Mouse (Mus musculus) ES-E14 (cell line): ENCODE measurements around the gene Scn7a. TPM values are rescaled to one million over a fixed set of nuclear protein-coding genes. Genes with fewer than 3 reads are reported as not detected.

Experiments used
- DNase-seq: peaks from one replicate; pipeline ENCODE4 v3.0.0-alpha.2; 2013; ENCODE audit warnings: low read depth, low spot score
- H3K27ac ChIP-seq: 2 replicates; pipeline ENCODE4 v1.5.1; 2012; ENCODE audit warnings: low read depth, mild to moderate bottlenecking, low read length, moderate library complexity, mixed read lengths; ENCODE audit not compliant: poor library complexity, insufficient read depth, severe bottlenecking
- H3K36me3 ChIP-seq: 2 replicates; pipeline ENCODE4 v1.6.1; 2012; ENCODE audit warnings: mild to moderate bottlenecking, low read length, moderate library complexity, mixed read lengths; ENCODE audit not compliant: control insufficient read depth, poor library complexity, insufficient read depth, severe bottlenecking
- H3K4me1 ChIP-seq, 2 experiments: fragments of 150-350 bp in 1 of 2; sonication (generic) in 1 of 2; 2 replicates each; pipeline ENCODE4 v1.6.1; 2012; ENCODE audit warnings: low read length in 2 of 2, mild to moderate bottlenecking in 1 of 2, mixed read lengths in 1 of 2; ENCODE audit not compliant: control insufficient read depth in 2 of 2, insufficient read depth in 2 of 2, poor library complexity in 1 of 2
- H3K4me3 ChIP-seq, 2 experiments: fragments of 150-350 bp in 1 of 2; sonication (generic) in 1 of 2; 2 replicates each; pipeline ENCODE4 v1.5.1; 2012; ENCODE audit warnings: low read length in 2 of 2, low read depth in 1 of 2, mild to moderate bottlenecking in 1 of 2, mixed read lengths in 1 of 2; ENCODE audit not compliant: insufficient read depth in 1 of 2, poor library complexity in 1 of 2, severe bottlenecking in 1 of 2
- H3K9ac ChIP-seq: 2 replicates; pipeline ENCODE4 v1.6.1; 2012; ENCODE audit warnings: low read depth, mild to moderate bottlenecking, low read length, mixed read lengths; ENCODE audit not compliant: poor library complexity, insufficient read depth, severe bottlenecking
- H3K9me3 ChIP-seq: fragments of 150-350 bp; sonication (generic); 2 replicates; pipeline ENCODE4 v1.6.1; 2012; ENCODE audit warnings: low read depth, mild to moderate bottlenecking, low read length; ENCODE audit not compliant: control insufficient read depth, insufficient read depth
- HCFC1 ChIP-seq: IDR thresholded peaks from 2 replicates; pipeline ENCODE4 v1.6.1; 2012; ENCODE audit warnings: low read length, inconsistent platforms, borderline replicate concordance; ENCODE audit not compliant: insufficient read depth
- MAFK ChIP-seq: IDR thresholded peaks from 2 replicates; pipeline ENCODE4 v1.6.1; 2014; ENCODE audit warnings: mild to moderate bottlenecking, low read depth, low read length, inconsistent platforms; ENCODE audit not compliant: insufficient read depth
- ZC3H11A ChIP-seq: IDR thresholded peaks from 2 replicates; pipeline ENCODE4 v1.6.1; 2012; ENCODE audit warnings: low read depth, mild to moderate bottlenecking, inconsistent platforms, low read length, borderline replicate concordance
- ZNF384 ChIP-seq: IDR thresholded peaks from 2 replicates; pipeline ENCODE4 v1.6.1; 2012; ENCODE audit warnings: low read depth, low read length, inconsistent platforms
- in situ Hi-C, 2 experiments: fragments of 600-800 bp; cut with MboI; formaldehyde crosslinking; loops; one replicate each; pipeline ENCODE4 v1.15.1; 2025; ENCODE audit warnings: low sequenced_read_pairs in 2 of 2, inconsistent platforms in 1 of 2; ENCODE audit not compliant: unreplicated experiment in 2 of 2
- total RNA-seq: library from RNA; depleted of rRNA; stranded (reverse); fragments of 300-350 nt; gene quantifications from 2 replicates; pipeline ENCODE4 v1.2.3, GENCODE M21; 2012; rRNA removed

The Scn7a gene
- total RNA-seq, 1 experiment, result not detected

GRCm38 (mm10) chr2:66632728-66633127 lies 152.0 kb downstream of the Scn7a start:
- H3K27ac ChIP-seq, result no peak overlapping the region
- TF ChIP-seq MAFK, result no peak
- no peak for TF ChIP-seq HCFC1
- TF ChIP-seq ZC3H11A, result no peak
- no peak for TF ChIP-seq ZNF384
- H3K4me1 ChIP-seq, result 0 out of 4 replicates have a peak, but pooled peaks cover 1 to 2% of the 10 kb centered on the region in 2 experiments
- no peaks in the 10 kb centered on the region for H3K36me3 ChIP-seq
- in situ Hi-C loops, result no loop called here
- no peak overlapping the region for H3K9ac ChIP-seq
- DNase-seq, result no peak
- H3K4me3 ChIP-seq, result no peak overlapping the region
- H3K9me3 ChIP-seq, result no peaks in the 10 kb centered on the region

Other genes starting within 250 kb of the Scn7a start
- 0.80 and 1.2 TPM in 2 replicates for gene Scn9a, start 150.0 kb downstream of the Scn7a start, total RNA-seq